Mouse (Mus musculus): Measurements from ENCODE around the gene Akr1b8. TPM values are rescaled to one million over a fixed set of nuclear protein-coding genes. Genes with fewer than 3 reads are reported as not detected.
"Not testable (repeated sequence)": the region's sequence is repeated elsewhere in the genome, so short reads cannot be mapped to it uniquely, and the experiment has no call there.

Akr1b8 gene
- total RNA-seq (2021) = 100 to 1,000 TPM; 227 to 304 TPM
- long read RNA-seq, experiment 1, transcript Akr1b8-201 (10 exons, 1,358 nt) = major isoform, 105 of 117 reads
- long read RNA-seq, experiment 1, partial matches to known transcripts = 1 of 117 reads
- long read RNA-seq, experiment 1, other reads (novel, unspliced or antisense) = 11 of 117 reads
- long read RNA-seq, experiment 2, transcript Akr1b8-201 (10 exons, 1,358 nt) = major isoform, 309 of 357 reads
- long read RNA-seq, experiment 2, partial matches to known transcripts = 40 of 357 reads
- long read RNA-seq, experiment 2, other reads (novel, unspliced or antisense) = 8 of 357 reads

- DNase-seq (ENCODE audit: low spot score in 2 of 2) = peak in 1 of 2 experiments; percentile 45
These were observed at the start of gene Akr1b8 for GRCm38 (mm10) chr6:34353658-34354353. TSS of gene Akr1b8 (plus strand) at chr6:34354119.

GRCm38 (mm10) chr6:34304675-34305241 is 49.2 kb upstream of the Akr1b8 start:
- peak in 1 of 2 experiments; percentile 39 for DNase-seq (ENCODE audit: low spot score in 2 of 2)

DNA sequence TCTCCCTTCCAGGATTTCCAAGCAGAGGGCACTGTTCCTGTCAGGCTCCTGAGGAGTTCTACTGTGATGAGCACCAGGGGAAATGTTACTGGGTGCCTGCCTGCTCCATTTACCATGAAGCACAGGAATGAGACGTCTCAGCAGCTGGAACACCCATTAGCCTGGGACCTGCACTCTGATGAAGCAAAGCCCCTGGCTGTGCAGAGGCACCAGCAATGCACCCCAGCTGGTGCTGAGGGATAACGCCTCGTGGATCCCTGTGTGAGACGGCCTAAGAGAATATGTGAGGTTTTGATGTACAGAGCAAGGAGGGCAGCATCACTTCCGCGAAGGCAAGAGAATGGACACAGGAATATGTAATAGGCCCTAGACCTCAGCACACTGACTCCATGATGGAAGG is 47.1 kb upstream of the Akr1b8 start:
- no peak for DNase-seq (ENCODE audit: low spot score in 2 of 2)

DNA sequence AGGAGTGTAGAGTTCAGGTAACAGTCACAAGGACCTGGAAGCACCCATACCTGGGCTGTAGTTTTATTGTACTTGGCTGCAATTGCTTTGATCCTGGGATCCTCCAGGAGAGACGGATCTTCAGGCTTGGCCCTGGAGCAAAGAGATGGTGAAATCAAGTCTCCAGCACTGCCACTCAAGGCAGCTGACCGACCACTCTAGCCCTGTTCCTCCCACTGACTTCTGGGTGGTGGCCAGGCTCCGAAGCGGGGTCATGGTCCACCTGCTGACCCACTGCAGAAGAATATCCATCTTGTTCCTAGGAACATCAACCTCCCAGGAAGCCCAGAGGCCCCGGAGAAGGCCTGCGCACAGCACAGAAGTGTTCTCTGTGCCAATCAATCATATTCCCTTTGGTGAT is 44.4 kb upstream of the Akr1b8 start:
- DNase-seq (ENCODE audit: low spot score in 2 of 2) = no peak

DNA sequence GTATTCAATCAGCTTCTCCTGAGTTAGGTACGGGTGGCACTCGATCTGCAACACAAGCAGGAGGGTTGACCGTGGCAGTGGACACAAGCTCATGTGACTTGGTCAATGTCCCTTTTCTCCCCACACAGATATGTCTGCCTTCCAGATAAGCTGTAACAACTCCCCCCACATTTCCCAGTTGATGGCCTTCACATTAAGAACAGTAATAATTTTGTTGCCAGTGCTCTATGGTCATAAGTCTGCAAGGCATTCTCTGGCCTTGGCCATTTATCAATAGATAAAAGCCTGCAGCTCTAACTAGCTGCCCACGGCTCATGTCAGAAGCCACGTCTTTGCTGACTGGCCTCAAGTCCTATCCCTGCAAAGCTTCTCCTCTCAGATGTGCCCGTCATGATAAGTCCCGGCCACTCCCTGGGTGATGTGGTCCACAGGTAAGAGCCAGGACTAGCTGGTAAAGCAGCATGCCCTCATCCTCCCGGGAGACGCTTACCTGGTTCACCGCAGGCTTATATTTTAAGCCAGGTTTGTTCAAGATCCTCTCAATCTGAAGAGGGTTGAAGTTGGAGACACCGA is 43.8 kb upstream of the Akr1b8 start:
- no peak for DNase-seq (ENCODE audit: low spot score in 2 of 2)

DNA sequence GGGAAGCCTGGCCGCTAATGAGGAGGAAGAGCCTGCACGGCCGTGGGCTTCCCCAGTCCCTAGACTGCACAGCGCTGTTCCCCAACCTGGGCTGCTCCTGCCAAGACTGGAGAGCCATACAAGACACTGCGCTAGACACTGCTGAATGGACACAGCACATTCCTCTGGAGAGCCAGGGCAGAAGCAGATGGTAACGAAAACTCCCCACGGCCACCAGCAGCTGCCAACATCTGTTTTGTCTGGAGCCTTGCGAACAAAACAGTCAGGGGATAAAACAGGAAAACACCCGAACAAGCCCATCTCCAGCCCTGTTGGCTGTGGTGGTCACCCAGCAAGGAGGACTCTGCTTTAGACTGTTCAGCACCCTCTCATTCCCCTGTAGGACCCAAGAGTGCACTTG is 40.5 kb upstream of the Akr1b8 start:
- DNase-seq (ENCODE audit: low spot score in 2 of 2) = no peak

DNA sequence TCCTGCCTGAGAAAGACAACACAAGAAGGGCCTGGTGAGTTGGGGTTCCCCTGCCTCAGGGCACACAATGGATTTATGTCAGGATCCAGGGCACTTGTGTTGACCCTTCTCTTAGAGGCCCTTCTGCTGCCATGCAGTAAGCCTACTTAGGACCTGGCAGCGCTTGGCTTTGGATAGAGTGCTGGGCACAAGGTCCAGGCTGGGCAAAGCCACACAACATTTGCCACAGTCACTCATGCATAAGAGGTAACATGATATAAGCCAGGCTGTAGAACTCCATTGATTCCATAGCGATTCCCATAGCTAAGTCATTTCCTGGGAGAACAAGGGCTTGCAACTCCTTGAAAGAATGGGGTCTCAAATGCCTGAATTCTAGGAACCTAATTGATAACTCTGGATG is 40.0 kb upstream of the Akr1b8 start:
- DNase-seq (ENCODE audit: low spot score in 2 of 2) = no peak

DNA sequence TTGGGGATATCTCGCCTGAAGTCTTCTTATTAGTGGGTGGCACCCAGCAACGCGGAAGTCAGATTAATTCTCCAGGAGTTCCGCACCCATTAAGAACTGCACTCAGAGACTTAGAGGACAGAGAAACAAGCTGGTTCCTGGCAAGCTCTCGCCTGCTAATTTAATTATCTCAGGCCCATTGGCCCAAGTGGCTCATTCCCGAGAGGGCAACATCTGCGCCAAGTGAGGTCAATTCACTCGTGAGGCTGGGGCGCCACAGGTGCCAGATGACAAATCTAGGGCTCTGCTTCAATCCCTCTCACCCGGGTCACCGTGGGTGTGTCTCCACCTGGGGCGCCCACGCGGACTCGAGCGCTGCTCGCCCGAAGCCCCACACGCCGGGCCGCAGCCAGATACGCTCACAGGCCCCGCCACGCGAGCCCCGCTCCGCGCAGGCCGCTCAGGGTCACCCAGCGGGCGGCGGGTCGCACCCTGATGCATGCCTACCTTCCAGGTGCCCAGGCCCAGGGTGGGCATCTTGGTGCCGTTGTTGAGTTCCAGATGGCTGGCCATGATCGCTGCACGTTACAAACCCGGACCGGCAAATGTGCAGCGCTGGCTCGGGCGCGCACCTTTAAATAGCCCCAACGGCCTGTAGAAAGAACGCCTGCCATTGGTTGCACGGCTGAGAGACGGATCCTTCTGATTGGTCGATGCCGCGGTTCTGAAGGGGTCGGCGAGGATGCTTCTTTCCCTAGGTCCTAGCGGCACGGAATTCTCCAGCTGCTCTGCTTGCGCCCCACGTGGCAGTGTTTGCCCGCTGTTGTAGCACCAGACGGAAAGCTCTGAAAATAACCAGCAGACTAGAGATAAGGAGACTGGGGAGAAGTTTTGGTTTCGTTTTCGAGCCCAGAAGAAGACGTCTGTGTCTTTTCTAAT is 36.8 kb upstream of the Akr1b8 start, which contains the start of gene Akr1b3:
TSS of gene Akr1b3 (minus strand) at position 625 of the 918 bp plus-strand sequence.
- peak; percentile 70 to 76 for DNase-seq (ENCODE audit: low spot score in 2 of 2)

DNA sequence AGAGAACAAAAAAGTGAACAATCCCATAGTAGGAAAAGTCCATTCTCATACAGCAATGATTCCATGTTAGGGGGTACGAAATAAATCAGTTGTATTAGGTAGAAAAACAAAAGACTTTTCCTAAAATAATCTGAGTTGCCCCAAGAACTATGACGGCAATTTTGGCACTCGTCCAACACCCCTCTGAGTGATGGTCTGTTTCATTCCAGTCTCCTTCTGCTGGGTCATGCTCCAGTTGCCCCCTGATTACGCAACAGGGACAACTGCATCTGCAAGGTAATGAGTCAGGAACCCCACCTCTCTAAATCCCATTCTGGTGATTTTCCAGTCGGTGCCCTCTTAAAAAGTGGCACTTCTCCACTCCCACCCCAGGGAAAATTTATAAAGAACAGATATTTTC is 35.7 kb upstream of the Akr1b8 start:
- DNase-seq (ENCODE audit: low spot score in 2 of 2) = peak; percentile 57

DNA sequence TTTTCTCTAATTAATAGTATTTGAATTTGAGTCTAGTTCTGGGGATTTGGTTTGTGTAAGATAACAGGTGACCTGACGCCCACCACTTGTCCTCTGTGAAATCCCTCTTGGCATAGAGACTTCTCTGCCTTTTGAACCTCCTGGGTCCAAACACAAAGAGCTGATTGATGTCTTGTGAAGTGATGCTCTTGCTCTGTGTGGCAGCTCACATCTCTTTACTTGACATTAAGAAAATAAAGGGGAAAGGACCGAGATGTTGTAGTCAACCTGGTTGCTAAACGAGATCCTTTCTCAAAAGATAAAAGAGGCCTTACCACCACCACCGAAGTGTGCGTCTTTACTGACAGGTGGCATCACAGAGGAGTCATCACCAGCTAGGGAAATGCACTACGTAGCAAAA is 35.3 kb upstream of the Akr1b8 start:
- no peak for DNase-seq (ENCODE audit: low spot score in 2 of 2)

GRCm38 (mm10) chr6:34322121-34322520 is 31.8 kb upstream of the Akr1b8 start:
- no peak for DNase-seq (ENCODE audit: low spot score in 2 of 2)

DNA sequence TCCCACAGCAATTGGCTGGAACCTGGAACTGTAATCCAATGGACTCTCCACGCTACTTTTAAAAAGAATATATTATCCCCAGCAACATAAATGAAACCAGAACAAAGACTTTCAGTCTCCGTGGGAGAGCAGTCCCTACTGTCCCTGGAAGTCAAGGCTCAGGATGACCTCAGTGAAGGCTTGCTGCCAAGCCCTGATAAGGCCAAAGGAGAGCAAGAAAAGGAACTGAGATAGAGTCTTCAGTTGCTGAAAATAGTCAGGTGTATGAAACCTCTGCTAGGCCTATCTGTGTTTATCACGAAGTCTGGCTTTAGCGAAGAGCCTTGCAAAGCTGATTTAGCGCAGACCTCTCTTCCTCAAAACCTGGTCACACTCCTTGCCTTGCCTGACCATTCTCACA is 22.5 kb upstream of the Akr1b8 start:
- DNase-seq (ENCODE audit: low spot score in 2 of 2) = no peak

GRCm38 (mm10) chr6:34331804-34332203 is 22.1 kb upstream of the Akr1b8 start:
- not testable (repeated sequence) for DNase-seq (ENCODE audit: low spot score in 2 of 2)

DNA sequence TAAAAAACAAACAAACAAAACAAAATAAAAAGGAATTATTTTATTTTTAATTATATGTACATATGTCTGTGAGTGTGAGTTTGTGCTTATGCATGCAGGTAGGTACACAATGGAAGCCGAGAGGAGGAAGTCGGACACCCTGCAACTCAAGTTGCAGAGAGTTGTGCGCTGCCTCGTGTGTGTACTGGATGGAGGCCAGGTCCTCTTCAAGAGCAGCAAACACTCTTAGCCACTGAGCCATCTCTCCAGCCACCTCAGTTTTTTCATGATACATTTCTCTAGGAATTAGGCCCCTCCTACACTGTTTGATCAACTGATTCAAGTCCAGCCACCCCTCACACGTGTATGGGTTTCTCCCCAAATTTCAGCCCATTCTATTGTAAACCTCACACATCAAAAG is 19.2 kb upstream of the Akr1b8 start:
- DNase-seq (ENCODE audit: low spot score in 2 of 2) = no peak

DNA sequence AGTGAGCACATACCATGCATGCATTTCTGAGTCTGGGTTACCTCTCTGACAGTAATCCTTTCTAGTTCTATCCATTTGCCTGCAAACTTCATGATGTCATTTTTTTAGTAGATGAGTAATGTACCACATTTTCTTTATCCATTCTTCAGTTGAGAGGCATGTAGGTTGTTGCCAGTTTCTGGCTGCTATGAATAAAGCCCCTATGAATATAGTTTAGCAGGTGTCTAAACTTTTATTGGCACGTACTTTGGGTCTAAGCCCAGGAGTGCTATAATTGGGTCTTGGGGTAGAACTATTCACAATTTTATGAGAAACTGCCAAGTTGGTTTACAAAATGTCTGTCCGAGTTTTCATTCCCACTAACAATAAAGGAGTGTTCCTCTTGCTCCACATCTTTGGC is 16.1 kb upstream of the Akr1b8 start:
- DNase-seq (ENCODE audit: low spot score in 2 of 2) = no peak

- DNase-seq (ENCODE audit: low spot score in 2 of 2) = no peak
These were observed 11.9 kb upstream of the Akr1b8 start for GRCm38 (mm10) chr6:34341991-34342390.

DNA sequence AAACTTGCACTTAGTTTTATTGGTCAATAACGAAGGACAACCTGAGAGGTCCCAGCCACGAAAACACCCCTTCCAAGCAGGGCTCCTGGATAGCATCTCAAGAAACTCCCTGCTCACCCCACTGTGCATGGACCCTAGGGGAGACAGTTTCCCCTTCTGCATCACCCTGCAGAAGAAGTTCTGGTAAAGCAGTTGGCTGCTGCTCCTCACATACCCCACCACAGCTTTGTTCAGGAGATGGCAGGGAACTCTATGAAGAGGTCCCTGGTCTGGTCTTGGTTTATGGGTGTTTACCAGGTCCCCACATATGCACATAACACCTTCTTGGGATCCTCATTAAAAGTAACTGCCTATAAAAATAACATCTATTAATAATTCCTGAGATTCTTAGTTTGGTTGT is 11.4 kb upstream of the Akr1b8 start:
- DNase-seq (ENCODE audit: low spot score in 2 of 2) = no peak

DNA sequence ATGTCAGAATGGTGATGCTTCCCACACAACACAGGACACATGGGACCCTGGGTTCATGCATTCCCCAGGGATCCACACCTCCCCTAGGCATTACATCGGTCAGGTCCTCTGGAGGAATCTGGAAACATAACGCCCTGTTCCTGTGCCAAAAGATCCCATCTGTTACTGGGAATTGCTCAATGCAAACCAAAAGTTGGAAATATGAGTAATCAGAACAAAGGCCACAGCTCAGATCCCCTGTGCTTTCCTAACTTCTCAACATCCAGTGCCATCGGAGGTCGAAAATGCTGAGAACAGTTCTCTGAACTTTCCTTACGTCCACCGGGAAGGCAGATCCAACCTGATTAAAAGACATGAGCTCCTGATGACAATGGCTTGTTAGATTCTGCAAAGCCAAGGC is 10.5 kb upstream of the Akr1b8 start:
- no peak for DNase-seq (ENCODE audit: low spot score in 2 of 2)

- DNase-seq (ENCODE audit: low spot score in 2 of 2) = no peak
These were observed 9.6 kb upstream of the Akr1b8 start for GRCm38 (mm10) chr6:34344135-34344850.

DNA sequence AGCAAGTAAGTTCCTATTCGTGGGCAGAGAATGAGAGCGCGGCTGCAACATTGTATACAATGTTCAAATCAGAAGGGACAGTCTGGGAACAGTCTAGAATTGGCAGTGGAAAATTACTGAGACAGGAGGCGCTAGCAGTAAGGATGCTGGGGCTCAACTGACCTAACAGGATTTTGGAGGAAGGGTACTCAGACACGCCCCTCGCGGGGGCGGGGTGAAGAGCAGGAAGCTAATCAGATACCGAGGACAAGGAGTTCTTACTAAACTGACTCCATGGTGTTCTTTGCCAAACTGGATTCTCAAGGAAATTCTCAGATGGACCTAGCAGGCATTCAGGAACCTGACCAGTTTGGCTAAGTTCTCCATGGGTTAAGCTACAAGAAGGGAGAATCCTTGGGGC is 9.0 kb upstream of the Akr1b8 start:
- no peak for DNase-seq (ENCODE audit: low spot score in 2 of 2)
